Mouse (Mus musculus): ENCODE results near the gene Ncam2. TPM values are rescaled to one million over a fixed set of nuclear protein-coding genes. Genes with fewer than 3 reads are reported as not detected.

The Ncam2 gene
- polyA plus RNA-seq, 1 experiment from 2014 or later = 1.1 TPM

- H3K27me3 ChIP-seq (ENCODE audit: control insufficient read depth, insufficient read depth, low read length) = peaks cover 2% of the 10 kb centered on the region; the same call in 1 of the 2 replicates
- ATAC-seq (ENCODE audit: low FRiP score, low TSS enrichment) = no peak
- no peak overlapping the region for H3K4me3 ChIP-seq (ENCODE audit: low read length)
- H3K9me3 ChIP-seq (ENCODE audit: control insufficient read depth, low read length) = no peaks in the 10 kb centered on the region
- no peak overlapping the region for H3K27ac ChIP-seq (ENCODE audit: low read depth, low read length)
- 8% methylated on average over 4 of the region's 4 CpGs for WGBS
- H3K36me3 ChIP-seq (ENCODE audit: control insufficient read depth, insufficient read depth, low read length) = no peaks in the 10 kb centered on the region
- H3K9ac ChIP-seq (ENCODE audit: low read depth, low read length) = no peak overlapping the region
- no peaks in the 10 kb centered on the region for H3K4me1 ChIP-seq (ENCODE audit: control insufficient read depth, insufficient read depth, low read length)
- H3K4me2 ChIP-seq (replicated peaks; ENCODE audit: low read depth, low read length) = no peak overlapping the region
Observed at GRCm38 (mm10) chr16:81201992-81202391, 1.5 kb downstream of the Ncam2 start.

DNA sequence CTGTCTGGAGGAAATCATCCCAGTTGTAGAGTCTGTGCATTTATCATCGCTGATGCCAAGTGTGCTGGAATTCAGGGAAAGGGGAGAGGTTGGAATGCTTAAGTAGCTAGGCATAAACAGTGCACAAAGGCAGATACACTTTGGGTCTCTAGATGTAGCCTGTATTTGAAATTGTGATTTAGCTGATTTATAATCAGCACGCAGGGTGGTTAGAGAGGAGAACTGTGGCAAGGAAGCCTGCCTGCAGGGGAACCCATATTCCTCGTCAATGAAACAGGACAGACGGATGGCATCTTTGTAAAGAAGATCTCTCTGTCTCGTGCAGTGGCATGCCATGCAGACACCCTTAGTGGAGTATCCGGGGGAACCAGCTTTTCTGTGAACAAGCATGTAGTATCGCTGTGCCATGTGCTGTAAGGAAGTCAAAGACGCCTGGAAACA lies 2.2 kb downstream of the Ncam2 start:
- H3K4me1 ChIP-seq (ENCODE audit: control insufficient read depth, insufficient read depth, low read length) = no peaks in the 10 kb centered on the region
- no peak overlapping the region for H3K9ac ChIP-seq (ENCODE audit: low read depth, low read length)
- H3K9me3 ChIP-seq (ENCODE audit: control insufficient read depth, low read length) = no peaks in the 10 kb centered on the region
- no peak for ATAC-seq (ENCODE audit: low FRiP score, low TSS enrichment)
- no peaks in the 10 kb centered on the region for H3K36me3 ChIP-seq (ENCODE audit: control insufficient read depth, insufficient read depth, low read length)
- no peak overlapping the region for H3K4me2 ChIP-seq (replicated peaks; ENCODE audit: low read depth, low read length)
- no peak overlapping the region for H3K27ac ChIP-seq (ENCODE audit: low read depth, low read length)
- no peak overlapping the region for H3K4me3 ChIP-seq (ENCODE audit: low read length)
- 69% methylated on average over 8 of the region's 8 CpGs for WGBS
- H3K27me3 ChIP-seq (ENCODE audit: control insufficient read depth, insufficient read depth, low read length) = peaks cover 2% of the 10 kb centered on the region; the same call in 1 of the 2 replicates

- Histone ChIP-seq H3K27me3 (ENCODE audit: control insufficient read depth, insufficient read depth, low read length) (no peaks in the 10 kb centered on the region), H3K4me3 (ENCODE audit: low read length) (no peak overlapping the region), H3K4me1 (ENCODE audit: control insufficient read depth, insufficient read depth, low read length) (no peaks in the 10 kb centered on the region), H3K36me3 (ENCODE audit: control insufficient read depth, insufficient read depth, low read length) (no peaks in the 10 kb centered on the region), H3K4me2 (replicated peaks; ENCODE audit: low read depth, low read length) (no peak overlapping the region), H3K27ac (ENCODE audit: low read depth, low read length) (no peak overlapping the region), H3K9me3 (ENCODE audit: control insufficient read depth, low read length) (no peaks in the 10 kb centered on the region), H3K9ac (ENCODE audit: low read depth, low read length) (no peak overlapping the region)
- 77% methylated on average over 12 of the region's 12 CpGs for WGBS
- no peak for ATAC-seq (ENCODE audit: low FRiP score, low TSS enrichment)
Observed at GRCm38 (mm10) chr16:81204405-81205034, 4.0 kb downstream of the Ncam2 start.

DNA sequence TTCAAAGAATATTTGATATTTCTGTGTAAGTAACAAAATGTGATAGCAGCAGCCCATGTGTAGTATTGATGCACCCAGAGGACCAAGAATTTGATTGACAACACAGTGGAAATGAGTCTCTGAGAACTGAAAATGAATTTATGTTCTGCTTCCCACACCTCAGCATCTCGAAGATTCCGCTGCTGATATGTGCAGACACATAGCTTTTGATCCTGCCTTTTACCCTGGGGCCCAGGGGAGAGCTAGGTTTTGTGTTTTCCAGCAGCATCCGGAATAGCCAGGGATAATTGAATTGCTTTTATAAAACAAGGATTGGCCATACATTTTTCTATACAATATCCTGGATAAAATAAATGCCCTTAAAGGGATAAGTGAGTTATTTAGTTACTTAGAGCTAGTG lies 20.7 kb downstream of the Ncam2 start:
- Histone ChIP-seq H3K9ac (ENCODE audit: low read depth, low read length) (no peak overlapping the region), H3K27me3 (ENCODE audit: control insufficient read depth, insufficient read depth, low read length) (no peaks in the 10 kb centered on the region), H3K9me3 (ENCODE audit: control insufficient read depth, low read length) (no peaks in the 10 kb centered on the region), H3K4me2 (replicated peaks; ENCODE audit: low read depth, low read length) (no peak overlapping the region), H3K4me3 (ENCODE audit: low read length) (no peak overlapping the region), H3K36me3 (ENCODE audit: control insufficient read depth, insufficient read depth, low read length) (no peaks in the 10 kb centered on the region), H3K27ac (ENCODE audit: low read depth, low read length) (no peak overlapping the region), H3K4me1 (ENCODE audit: control insufficient read depth, insufficient read depth, low read length) (no peaks in the 10 kb centered on the region)
- WGBS = 72% methylated on average over 3 of the region's 3 CpGs
- no peak for ATAC-seq (ENCODE audit: low FRiP score, low TSS enrichment)

DNA sequence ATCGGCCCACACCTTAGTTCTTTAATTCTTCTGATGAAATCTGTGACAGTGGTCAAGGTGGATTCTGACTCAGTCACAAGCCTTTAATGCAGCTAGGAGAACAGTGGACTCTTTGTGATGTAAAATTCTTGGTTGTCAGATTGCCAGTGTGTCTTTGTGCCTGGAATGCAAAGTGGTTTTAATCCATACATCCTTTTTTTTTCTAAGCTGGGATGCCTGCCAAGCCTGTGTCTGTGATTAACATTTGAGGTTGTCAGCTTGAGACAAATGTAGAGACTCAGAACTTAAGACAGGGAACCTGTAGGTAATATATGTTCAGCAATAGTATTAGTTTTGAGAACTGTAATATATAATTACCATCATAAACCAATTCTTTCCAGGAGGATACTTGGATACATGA lies 23.3 kb downstream of the Ncam2 start:
- Histone ChIP-seq H3K36me3 (ENCODE audit: control insufficient read depth, insufficient read depth, low read length) (no peaks in the 10 kb centered on the region), H3K27ac (ENCODE audit: low read depth, low read length) (no peak overlapping the region), H3K4me1 (ENCODE audit: control insufficient read depth, insufficient read depth, low read length) (no peaks in the 10 kb centered on the region), H3K4me2 (replicated peaks; ENCODE audit: low read depth, low read length) (no peak overlapping the region), H3K9ac (ENCODE audit: low read depth, low read length) (no peak overlapping the region), H3K4me3 (ENCODE audit: low read length) (no peak overlapping the region), H3K9me3 (ENCODE audit: control insufficient read depth, low read length) (no peaks in the 10 kb centered on the region), H3K27me3 (ENCODE audit: control insufficient read depth, insufficient read depth, low read length) (no peaks in the 10 kb centered on the region)
- 78% methylated on average over 1 of the region's 1 CpGs for WGBS
- ATAC-seq (ENCODE audit: low FRiP score, low TSS enrichment) = no peak

GRCm38 (mm10) chr16:81224253-81224652 lies 23.8 kb downstream of the Ncam2 start:
- H3K9me3 ChIP-seq (ENCODE audit: control insufficient read depth, low read length) = no peaks in the 10 kb centered on the region
- no peak for ATAC-seq (ENCODE audit: low FRiP score, low TSS enrichment)
- H3K27ac ChIP-seq (ENCODE audit: low read depth, low read length) = no peak overlapping the region

GRCm38 (mm10) chr16:81254875-81255274 lies 54.4 kb downstream of the Ncam2 start:
- H3K27ac ChIP-seq (ENCODE audit: low read depth, low read length) = no peak overlapping the region
- no peak overlapping the region for H3K4me3 ChIP-seq (ENCODE audit: low read length)
- no peak overlapping the region for H3K9ac ChIP-seq (ENCODE audit: low read depth, low read length)
- H3K36me3 ChIP-seq (ENCODE audit: control insufficient read depth, insufficient read depth, low read length) = no peaks in the 10 kb centered on the region
- H3K4me2 ChIP-seq (replicated peaks; ENCODE audit: low read depth, low read length) = no peak overlapping the region
- ATAC-seq (ENCODE audit: low FRiP score, low TSS enrichment) = no peak
- no peaks in the 10 kb centered on the region for H3K27me3 ChIP-seq (ENCODE audit: control insufficient read depth, insufficient read depth, low read length)
- no peaks in the 10 kb centered on the region for H3K9me3 ChIP-seq (ENCODE audit: control insufficient read depth, low read length)
- H3K4me1 ChIP-seq (ENCODE audit: control insufficient read depth, insufficient read depth, low read length) = no peaks in the 10 kb centered on the region

More at GRCm38 (mm10) chr16:81224253-81224652, 23.8 kb downstream of the Ncam2 start:
- Histone ChIP-seq H3K9ac (ENCODE audit: low read depth, low read length) (no peak overlapping the region), H3K36me3 (ENCODE audit: control insufficient read depth, insufficient read depth, low read length) (no peaks in the 10 kb centered on the region), H3K4me3 (ENCODE audit: low read length) (no peak overlapping the region), H3K4me2 (replicated peaks; ENCODE audit: low read depth, low read length) (no peak overlapping the region), H3K4me1 (ENCODE audit: control insufficient read depth, insufficient read depth, low read length) (no peaks in the 10 kb centered on the region), H3K27me3 (ENCODE audit: control insufficient read depth, insufficient read depth, low read length) (no peaks in the 10 kb centered on the region)

- no peaks in the 10 kb centered on the region for H3K36me3 ChIP-seq (ENCODE audit: control insufficient read depth, insufficient read depth, low read length)
- H3K27me3 ChIP-seq (ENCODE audit: control insufficient read depth, insufficient read depth, low read length) = no peaks in the 10 kb centered on the region
- no peaks in the 10 kb centered on the region for H3K4me1 ChIP-seq (ENCODE audit: control insufficient read depth, insufficient read depth, low read length)
- no peak for ATAC-seq (ENCODE audit: low FRiP score, low TSS enrichment)
- whole genome bisulfite sequencing = 86% methylated on average over 2 of the region's 2 CpGs
- H3K9ac ChIP-seq (ENCODE audit: low read depth, low read length) = no peak overlapping the region
- H3K4me3 ChIP-seq (ENCODE audit: low read length) = no peak overlapping the region
- no peak overlapping the region for H3K27ac ChIP-seq (ENCODE audit: low read depth, low read length)
- no peaks in the 10 kb centered on the region for H3K9me3 ChIP-seq (ENCODE audit: control insufficient read depth, low read length)
- no peak overlapping the region for H3K4me2 ChIP-seq (replicated peaks; ENCODE audit: low read depth, low read length)
Observed at GRCm38 (mm10) chr16:81260429-81260828, 59.9 kb downstream of the Ncam2 start.

- H3K9ac ChIP-seq (ENCODE audit: low read depth, low read length) = no peak overlapping the region
- no peak for ATAC-seq (ENCODE audit: low FRiP score, low TSS enrichment)
- no peak overlapping the region for H3K27ac ChIP-seq (ENCODE audit: low read depth, low read length)
- no peaks in the 10 kb centered on the region for H3K36me3 ChIP-seq (ENCODE audit: control insufficient read depth, insufficient read depth, low read length)
- H3K4me3 ChIP-seq (ENCODE audit: low read length) = no peak overlapping the region
- 83% methylated on average over 2 of the region's 2 CpGs for WGBS
- H3K27me3 ChIP-seq (ENCODE audit: control insufficient read depth, insufficient read depth, low read length) = no peaks in the 10 kb centered on the region
- H3K4me2 ChIP-seq (replicated peaks; ENCODE audit: low read depth, low read length) = no peak overlapping the region
- H3K4me1 ChIP-seq (ENCODE audit: control insufficient read depth, insufficient read depth, low read length) = no peaks in the 10 kb centered on the region
- H3K9me3 ChIP-seq (ENCODE audit: control insufficient read depth, low read length) = no peaks in the 10 kb centered on the region
Observed at GRCm38 (mm10) chr16:81273597-81274360, 73.3 kb downstream of the Ncam2 start.

All from kidney, embryonic 14.5 days (tissue).